Mouse (Mus musculus) midbrain, embryonic 16.5 days (tissue): ENCODE data around the gene Zfp958. TPM values are rescaled to one million over a fixed set of nuclear protein-coding genes. Genes with fewer than 3 reads are reported as not detected.
A peak's percentile ranks its signal among the peaks of the same experiment; 100 is the strongest.

Source experiments
- ATAC-seq: fragments of 200-750 bp; cut with Nextera tagmentation; 2 replicates; pipeline ENCODE4 v1.8.0; 2017; ENCODE audit warnings: moderate TSS enrichment
- H3K27ac ChIP-seq: fragments of 300-500 bp; sonication (generic); 2 replicates; pipeline ENCODE4 v1.5.1; 2014; ENCODE audit warnings: mild to moderate bottlenecking, low read length, mixed read lengths
- H3K27me3 ChIP-seq: fragments of 300-500 bp; sonication (generic); 2 replicates; pipeline ENCODE4 v1.6.1; 2014; ENCODE audit warnings: low read depth, low read length, mixed read lengths; ENCODE audit not compliant: control insufficient read depth, insufficient read depth
- H3K36me3 ChIP-seq: fragments of 300-500 bp; sonication (generic); 2 replicates; pipeline ENCODE4 v1.6.1; 2014; ENCODE audit warnings: mild to moderate bottlenecking, low read length, moderate library complexity, mixed read lengths; ENCODE audit not compliant: control insufficient read depth, insufficient read depth
- H3K4me1 ChIP-seq: fragments of 300-500 bp; sonication (generic); 2 replicates; pipeline ENCODE4 v1.6.1; 2014; ENCODE audit warnings: mild to moderate bottlenecking, low read length, mixed read lengths; ENCODE audit not compliant: control insufficient read depth, insufficient read depth
- H3K4me2 ChIP-seq: fragments of 300-500 bp; sonication (generic); 2 replicates; pipeline ENCODE4 v1.6.1; 2014; ENCODE audit warnings: mild to moderate bottlenecking, low read length, mixed read lengths
- H3K4me3 ChIP-seq: fragments of 300-500 bp; sonication (generic); 2 replicates; pipeline ENCODE4 v1.5.1; 2014; ENCODE audit warnings: low read depth, mild to moderate bottlenecking, low read length, moderate library complexity, mixed read lengths
- H3K9ac ChIP-seq: fragments of 300-500 bp; sonication (generic); 2 replicates; pipeline ENCODE4 v1.6.1; 2014; ENCODE audit warnings: low read depth, low read length, mixed read lengths
- H3K9me3 ChIP-seq: fragments of 300-500 bp; sonication (generic); replicated peaks from 2 replicates; pipeline ENCODE4 v1.6.1; 2014; ENCODE audit warnings: mild to moderate bottlenecking, low read length, mixed read lengths; ENCODE audit not compliant: control insufficient read depth, poor library complexity, severe bottlenecking
- WGBS: fragments of 180-500 bp; shearing (Covaris S2); extraction: QIAGEN DNeasy Blood & Tissue Kit; methylation state at CpG from one replicate; pipeline ENCODE4 v1.1.7; 2014; 5-methylcytosine and 5-hydroxymethylcytosine counted together
- polyA plus RNA-seq: library from polyadenylated mRNA; unstranded; fragments of >200 nt; fragmentation: Nextera tagmentation; extraction: Ambion mirVana; gene quantifications from 2 replicates; pipeline ENCODE4 v1.2.1, GENCODE M21; 2015

The Zfp958 gene
- polyA plus RNA-seq, 1 experiment from 2014 or later, result 17.6 TPM

DNA sequence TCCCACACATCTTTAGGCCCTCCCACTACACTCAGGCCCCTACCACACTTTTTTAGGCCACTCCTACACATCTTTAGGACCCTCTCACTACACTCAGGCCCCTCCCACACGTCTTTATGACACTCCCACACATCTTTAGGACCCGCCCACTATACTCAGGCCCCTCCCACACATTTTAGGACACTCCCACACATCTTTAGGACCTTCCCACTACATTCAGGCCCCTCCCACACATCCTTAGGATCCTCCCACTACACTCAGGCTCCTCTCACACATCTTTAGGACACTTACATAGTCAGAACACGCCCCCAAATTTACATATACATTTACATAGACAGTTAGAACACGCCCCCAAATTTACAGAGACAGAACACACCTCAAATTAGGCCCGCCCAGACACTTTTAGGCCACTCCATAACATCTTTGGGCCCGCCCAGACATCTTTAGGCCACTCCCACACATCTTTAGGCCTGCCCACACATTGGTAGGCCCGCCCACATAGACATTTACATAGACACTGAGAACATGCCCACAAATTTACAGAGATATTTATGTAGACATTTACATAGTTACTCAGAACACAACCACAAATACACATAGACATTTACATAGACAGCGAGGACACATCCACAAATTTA lies 66.1 kb downstream of the Zfp958 start:
- WGBS, result 80% methylated on average over 8 of the region's 8 CpGs
- Histone ChIP-seq H3K36me3 (no peaks in the 10 kb centered on the region), H3K27ac (peak overlapping the region; percentile 100), H3K9me3 (no peaks in the 10 kb centered on the region), H3K4me2 (peak overlapping the region; percentile 69), H3K4me1 (peaks cover 5% of the 10 kb centered on the region), H3K4me3 (peak overlapping the region; percentile 52), H3K27me3 (no peaks in the 10 kb centered on the region), H3K9ac (no peak overlapping the region)
- ATAC-seq, result 0 out of 2 replicates have a peak, but pooled peaks have one; percentile 0

DNA sequence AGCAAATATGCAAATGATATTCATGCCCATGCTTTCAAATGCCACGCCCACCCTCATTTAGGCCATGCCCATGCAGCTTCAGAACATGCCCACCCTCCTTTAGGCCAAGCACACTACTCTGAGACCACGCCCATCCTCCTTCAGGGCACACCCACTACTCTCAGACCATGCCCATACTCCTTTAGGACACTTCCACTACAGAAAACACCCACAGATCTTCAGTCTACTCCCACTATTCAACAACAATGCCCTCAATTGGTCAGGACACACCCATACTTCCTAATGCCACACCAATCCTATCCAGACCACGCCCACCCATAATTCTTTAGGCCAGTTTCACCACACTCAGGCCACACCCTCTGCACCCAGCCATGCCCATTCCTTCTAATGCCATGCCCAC lies 66.8 kb downstream of the Zfp958 start:
- no peak for ATAC-seq
- WGBS, result 90% methylated on average over 3 of the region's 3 CpGs
- Histone ChIP-seq H3K27me3 (no peaks in the 10 kb centered on the region), H3K4me1 (peaks cover 5% of the 10 kb centered on the region), H3K36me3 (no peaks in the 10 kb centered on the region), H3K4me3 (no peak overlapping the region), H3K9me3 (no peaks in the 10 kb centered on the region), H3K4me2 (no peak overlapping the region), H3K27ac (no peak overlapping the region), H3K9ac (no peak overlapping the region)

Other genes starting within 250 kb of the Zfp958 start
- 58.8 and 59.3 TPM in 2 replicates for gene Cers4, start 120.1 kb upstream of the Zfp958 start, polyA plus RNA-seq
- 5.5 and 7.4 TPM in 2 replicates for gene Shcbp1, start 166.4 kb downstream of the Zfp958 start, polyA plus RNA-seq